Mouse (Mus musculus) G1E (cell line): ENCODE measurements around the gene Ctnnbip1.

Experiments
- CTCF ChIP-seq: IDR thresholded peaks from 2 replicates; pipeline ENCODE4 v1.5.1; 2012; ENCODE audit warnings: low read depth, low read length, inconsistent platforms, mixed read lengths
- GATA1 ChIP-seq: IDR thresholded peaks from 2 replicates; pipeline ENCODE4 v1.6.1; 2012; ENCODE audit warnings: borderline replicate concordance, low read length, inconsistent platforms, mixed read lengths

DNA sequence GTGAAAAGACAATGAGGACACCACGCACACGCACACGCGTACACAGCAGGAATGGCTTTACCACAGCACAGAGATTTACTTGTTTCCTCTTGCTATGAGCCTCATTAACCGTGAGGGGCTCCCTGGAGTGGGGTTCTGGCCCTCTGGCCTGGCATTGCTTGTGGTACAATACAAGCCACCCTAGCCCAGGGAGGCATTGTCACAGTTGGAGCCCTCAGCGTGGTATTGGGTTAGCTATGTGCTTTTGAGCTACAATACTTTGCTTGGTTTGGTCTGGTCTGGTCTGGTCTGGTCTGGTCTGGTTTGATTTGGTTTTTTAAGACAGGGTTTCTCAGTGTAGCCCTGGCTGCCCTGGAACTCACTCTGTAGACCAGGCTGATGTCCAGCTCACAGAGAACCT, 81.5 kb downstream of the Ctnnbip1 start:
- no peak for TF ChIP-seq CTCF
- TF ChIP-seq GATA1, result no peak
